Mouse (Mus musculus): Measurements from ENCODE around the gene Inha.

The Inha gene

DNA sequence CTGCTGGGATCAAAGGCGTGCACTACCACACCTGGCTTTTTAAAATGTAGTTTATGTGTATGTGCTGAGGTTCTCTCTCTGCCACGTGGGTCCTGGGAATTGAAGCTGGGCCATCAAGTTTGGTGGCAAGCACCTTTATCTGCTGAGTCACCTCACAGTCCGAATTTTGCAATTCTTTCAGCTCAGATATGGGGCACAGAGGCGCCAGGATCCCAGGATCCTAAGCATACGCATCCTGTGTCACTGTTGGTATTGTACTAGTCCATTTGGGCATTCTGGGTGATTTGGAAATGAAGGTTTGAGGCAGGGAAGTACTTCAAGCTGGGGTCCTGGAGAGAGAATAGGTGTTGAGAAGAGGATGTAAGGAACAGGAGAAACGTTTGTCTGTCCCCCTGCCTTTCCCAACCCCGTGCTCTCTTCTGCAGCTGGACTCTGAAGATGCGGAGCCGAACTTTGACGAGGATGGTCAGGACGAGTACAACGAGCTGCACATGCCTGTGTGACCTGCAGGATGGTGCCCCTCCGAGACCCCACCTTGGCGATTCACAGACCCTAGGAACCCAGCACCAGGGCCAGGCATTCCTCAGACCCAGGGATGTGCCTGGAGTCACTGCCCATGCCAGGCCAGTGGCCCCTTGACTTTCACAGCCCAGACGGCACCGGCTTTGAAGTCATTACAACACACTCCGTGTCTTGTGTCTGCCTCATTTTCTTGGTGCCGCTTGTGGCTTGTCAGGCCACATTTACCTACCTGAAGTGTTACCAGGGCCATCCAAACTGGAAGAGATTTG, 51.7 kb downstream of the Inha start:
- no peak for DNase-seq (ENCODE audit: low read depth, low spot score)

DNA sequence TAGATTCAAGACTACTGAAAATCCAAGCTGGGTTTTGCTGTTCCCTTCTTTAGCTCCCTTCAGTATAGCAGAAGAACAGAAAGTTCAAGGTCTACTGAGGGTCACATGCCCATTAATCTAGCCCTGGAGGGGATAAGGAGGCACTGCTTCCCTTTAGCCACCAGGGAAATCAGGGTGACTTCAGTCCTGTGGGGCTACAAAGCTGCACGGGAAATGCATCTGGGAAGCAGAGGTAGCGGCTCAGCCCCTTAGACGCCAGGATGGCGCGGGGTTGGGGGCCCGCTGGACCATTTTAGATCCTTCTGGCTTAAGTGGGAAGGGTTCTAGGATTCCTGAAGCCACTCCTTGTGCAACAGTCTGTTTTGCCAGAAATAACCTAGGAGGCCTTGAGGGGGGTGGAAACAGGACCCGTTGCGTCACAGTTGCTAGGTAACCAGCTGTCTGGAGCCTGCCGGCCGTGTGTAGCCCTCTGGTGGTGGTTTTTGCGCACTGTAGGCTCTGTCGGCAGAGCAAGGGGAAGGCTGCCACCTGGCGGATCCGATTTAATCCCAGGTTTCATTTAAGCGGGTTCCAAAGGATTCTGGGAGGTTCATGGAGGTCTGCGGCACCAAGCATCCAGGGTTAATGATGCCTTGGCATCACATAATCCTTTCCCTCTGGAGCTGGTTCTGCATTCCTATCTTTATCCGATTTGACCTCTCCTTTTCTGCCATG, 52.5 kb downstream of the Inha start:
- DNase-seq (ENCODE audit: low read depth, low spot score), result peak; percentile 76
